Mouse (Mus musculus): Measurements from ENCODE around the gene Zfp598.

DNA sequence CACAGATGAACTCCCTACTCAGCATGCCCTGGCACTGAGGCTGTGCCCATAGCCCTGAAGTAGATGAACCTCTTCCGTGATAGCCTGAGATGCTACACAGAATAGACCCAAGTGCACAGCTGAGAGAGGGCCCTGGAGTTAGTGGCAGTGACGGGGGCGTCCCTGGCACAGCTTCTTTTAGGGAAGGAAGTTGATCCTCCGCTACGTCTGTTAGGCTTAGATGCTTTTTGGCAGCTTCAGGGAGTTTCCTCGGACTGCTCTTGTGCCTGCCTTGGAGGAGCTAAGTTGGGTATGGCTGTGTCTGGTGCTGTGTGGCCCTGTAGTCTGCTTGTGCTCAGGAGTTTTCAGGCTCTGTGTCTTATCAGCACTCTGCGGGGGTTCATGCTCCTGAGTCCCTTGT, 4.8 kb downstream of the Zfp598 start:
- TF ChIP-seq POLR2A (IDR thresholded peaks at IDR 0.05; ENCODE audit: borderline replicate concordance, extremely low read depth, low read depth, low read length) (no peak), CTCF (IDR thresholded peaks at IDR 0.05; ENCODE audit: insufficient read depth, low read length) (no peak)
